Mouse (Mus musculus): ENCODE measurements around the gene Rab36. TPM values are rescaled to one million over a fixed set of nuclear protein-coding genes. Genes with fewer than 3 reads are reported as not detected.
"Not testable (repeated sequence)": the region's sequence is repeated elsewhere in the genome, so short reads cannot be mapped to it uniquely, and the experiment has no call there.

The Rab36 gene
- polyA plus RNA-seq, 1 experiment from 2014 or later: 10.6 TPM

- Histone ChIP-seq H3K27me3 (replicated peaks) (no peaks in the 10 kb centered on the region), H3K4me3 (no peak overlapping the region), H3K9me3 (no peaks in the 10 kb centered on the region), H3K9ac (no peak overlapping the region), H3K4me1 (no peaks in the 10 kb centered on the region), H3K36me3 (peaks cover 7% of the 10 kb centered on the region; the same call in 1 of the 2 replicates), H3K4me2 (replicated peaks) (no peak overlapping the region), H3K27ac (no peak overlapping the region)
- no peak for ATAC-seq (ENCODE audit: low FRiP score, low read depth)
- 79% methylated on average over 4 of the region's 4 CpGs for WGBS
Measured at GRCm38 (mm10) chr10:75016481-75016880, 20.4 kb upstream of the Rab36 start.

GRCm38 (mm10) chr10:75020271-75020670 lies 16.6 kb upstream of the Rab36 start:
- peaks cover 2% of the 10 kb centered on the region; the same call in 1 of the 2 replicates for H3K36me3 ChIP-seq
- 65% methylated on average over 2 of the region's 2 CpGs for WGBS
- no peak overlapping the region for H3K9ac ChIP-seq
- no peaks in the 10 kb centered on the region for H3K9me3 ChIP-seq
- H3K4me1 ChIP-seq: no peaks in the 10 kb centered on the region
- H3K27me3 ChIP-seq (replicated peaks): no peaks in the 10 kb centered on the region
- H3K4me3 ChIP-seq: no peak overlapping the region
- H3K27ac ChIP-seq: no peak overlapping the region
- no peak for ATAC-seq (ENCODE audit: low FRiP score, low read depth)
- H3K4me2 ChIP-seq (replicated peaks): no peak overlapping the region

- Histone ChIP-seq H3K4me1 (no peaks in the 10 kb centered on the region), H3K9me3 (no peaks in the 10 kb centered on the region), H3K36me3 (no peaks in the 10 kb centered on the region), H3K4me2 (replicated peaks) (no peak overlapping the region), H3K9ac (no peak overlapping the region), H3K27ac (no peak overlapping the region), H3K4me3 (no peak overlapping the region), H3K27me3 (replicated peaks) (no peaks in the 10 kb centered on the region)
- ATAC-seq (ENCODE audit: low FRiP score, low read depth): peak; percentile 55; the same call in 1 of the 2 replicates
- WGBS: 12% methylated on average over 6 of the region's 6 CpGs
Measured at GRCm38 (mm10) chr10:75021138-75021537, 15.7 kb upstream of the Rab36 start.

- ATAC-seq (ENCODE audit: low FRiP score, low read depth): 0 out of 2 replicates have a peak, but pooled peaks have one; percentile 42
- H3K9me3 ChIP-seq: no peaks in the 10 kb centered on the region
- H3K36me3 ChIP-seq: no peaks in the 10 kb centered on the region
- H3K9ac ChIP-seq: no peak overlapping the region
- WGBS: 62% methylated on average over 8 of the region's 8 CpGs
- no peak overlapping the region for H3K27ac ChIP-seq
- H3K4me1 ChIP-seq: no peaks in the 10 kb centered on the region
- no peak overlapping the region for H3K4me2 ChIP-seq (replicated peaks)
- H3K4me3 ChIP-seq: no peak overlapping the region
- no peaks in the 10 kb centered on the region for H3K27me3 ChIP-seq (replicated peaks)
Measured at GRCm38 (mm10) chr10:75026491-75026890, 10.4 kb upstream of the Rab36 start.

- peaks cover 11% of the 10 kb centered on the region for H3K4me1 ChIP-seq
- no peak for ATAC-seq (ENCODE audit: low FRiP score, low read depth)
- no peaks in the 10 kb centered on the region for H3K27me3 ChIP-seq (replicated peaks)
- H3K9ac ChIP-seq: no peak overlapping the region
- WGBS: 84% methylated on average over 8 of the region's 8 CpGs
- H3K36me3 ChIP-seq: no peaks in the 10 kb centered on the region
- no peak overlapping the region for H3K4me3 ChIP-seq
- H3K4me2 ChIP-seq (replicated peaks): no peak overlapping the region
- no peaks in the 10 kb centered on the region for H3K9me3 ChIP-seq
- no peak overlapping the region for H3K27ac ChIP-seq
Measured at GRCm38 (mm10) chr10:75028743-75029142, 8.1 kb upstream of the Rab36 start.

GRCm38 (mm10) chr10:75029677-75030076 lies 7.2 kb upstream of the Rab36 start:
- no peak overlapping the region for H3K27ac ChIP-seq
- H3K9ac ChIP-seq: no peak overlapping the region
- no peaks in the 10 kb centered on the region for H3K27me3 ChIP-seq (replicated peaks)
- WGBS: 89% methylated on average over 3 of the region's 3 CpGs
- no peak overlapping the region for H3K4me3 ChIP-seq
- peaks cover 11% of the 10 kb centered on the region for H3K4me1 ChIP-seq
- ATAC-seq (ENCODE audit: low FRiP score, low read depth): no peak
- no peaks in the 10 kb centered on the region for H3K36me3 ChIP-seq
- no peak overlapping the region for H3K4me2 ChIP-seq (replicated peaks)
- H3K9me3 ChIP-seq: no peaks in the 10 kb centered on the region

GRCm38 (mm10) chr10:75030234-75030633 lies 6.6 kb upstream of the Rab36 start:
- Histone ChIP-seq H3K4me2 (replicated peaks) (no peak overlapping the region), H3K27ac (no peak overlapping the region), H3K9ac (no peak overlapping the region), H3K36me3 (no peaks in the 10 kb centered on the region), H3K4me3 (no peak overlapping the region), H3K4me1 (peaks cover 11% of the 10 kb centered on the region), H3K9me3 (no peaks in the 10 kb centered on the region), H3K27me3 (replicated peaks) (no peaks in the 10 kb centered on the region)
- WGBS: 86% methylated on average over 3 of the region's 3 CpGs
- ATAC-seq (ENCODE audit: low FRiP score, low read depth): no peak

- ATAC-seq (ENCODE audit: low FRiP score, low read depth): no peak
- H3K9me3 ChIP-seq: no peaks in the 10 kb centered on the region
- WGBS: 73% methylated on average over 5 of the region's 5 CpGs
- no peak overlapping the region for H3K4me3 ChIP-seq
- no peaks in the 10 kb centered on the region for H3K36me3 ChIP-seq
- H3K9ac ChIP-seq: no peak overlapping the region
- H3K27me3 ChIP-seq (replicated peaks): no peaks in the 10 kb centered on the region
- peaks cover 19% of the 10 kb centered on the region for H3K4me1 ChIP-seq
- H3K27ac ChIP-seq: no peak overlapping the region
- H3K4me2 ChIP-seq (replicated peaks): no peak overlapping the region
Measured at GRCm38 (mm10) chr10:75031345-75032114, 5.3 kb upstream of the Rab36 start.

- Histone ChIP-seq H3K27ac (no peak within 1 kb of the TSS), H3K4me2 (replicated peaks) (peak within 1 kb of the TSS; percentile 43), H3K27me3 (replicated peaks) (no peaks in the 10 kb centered on the region), H3K9ac (no peak within 1 kb of the TSS), H3K4me1 (peaks cover 25% of the 10 kb centered on the region), H3K4me3 (no peak within 1 kb of the TSS), H3K36me3 (no peaks in the 10 kb centered on the region), H3K9me3 (no peaks in the 10 kb centered on the region)
- ATAC-seq (ENCODE audit: low FRiP score, low read depth): peak; percentile 62
- WGBS: 18% methylated on average over 10 of the region's 10 CpGs
Measured at GRCm38 (mm10) chr10:75032395-75032794, 4.5 kb upstream of the Rab36 start, which contains the start of gene Rsph14. TSS of gene Rsph14 (minus strand) at chr10:75032586.

- not testable (repeated sequence) for H3K27me3 ChIP-seq (replicated peaks)
Measured at GRCm38 (mm10) chr10:75042060-75042459, 5.2 kb downstream of the Rab36 start.

GRCm38 (mm10) chr10:75044459-75044858 lies 7.6 kb downstream of the Rab36 start:
- no peaks in the 10 kb centered on the region; the same call in 1 of the 2 replicates for H3K36me3 ChIP-seq
- H3K9me3 ChIP-seq: no peaks in the 10 kb centered on the region
- H3K27ac ChIP-seq: no peak overlapping the region
- ATAC-seq (ENCODE audit: low FRiP score, low read depth): no peak
- H3K4me3 ChIP-seq: no peak overlapping the region
- H3K4me1 ChIP-seq: no peaks in the 10 kb centered on the region
- WGBS: 45% methylated on average over 7 of the region's 7 CpGs
- no peak overlapping the region for H3K9ac ChIP-seq
- no peak overlapping the region for H3K4me2 ChIP-seq (replicated peaks)
- no peaks in the 10 kb centered on the region for H3K27me3 ChIP-seq (replicated peaks)

More at GRCm38 (mm10) chr10:75042060-75042459, 5.2 kb downstream of the Rab36 start:
- H3K4me3 ChIP-seq; H3K9ac ChIP-seq; H3K4me2 ChIP-seq (replicated peaks); ATAC-seq (ENCODE audit: low FRiP score, low read depth); H3K9me3 ChIP-seq; H3K4me1 ChIP-seq; H3K36me3 ChIP-seq; H3K27ac ChIP-seq: not testable (repeated sequence)
- WGBS: 14% methylated on average over 1 of the region's 1 CpGs

- H3K27me3 ChIP-seq (replicated peaks): no peaks in the 10 kb centered on the region
- no peak overlapping the region for H3K4me2 ChIP-seq (replicated peaks)
- 93% methylated on average over 15 of the region's 15 CpGs for WGBS
- H3K4me3 ChIP-seq: no peak overlapping the region
- H3K36me3 ChIP-seq: no peaks in the 10 kb centered on the region; the same call in 1 of the 2 replicates
- ATAC-seq (ENCODE audit: low FRiP score, low read depth): no peak
- H3K9me3 ChIP-seq: no peaks in the 10 kb centered on the region
- H3K27ac ChIP-seq: no peak overlapping the region
- no peaks in the 10 kb centered on the region for H3K4me1 ChIP-seq
- no peak overlapping the region for H3K9ac ChIP-seq
Measured at GRCm38 (mm10) chr10:75045831-75046230, 9.0 kb downstream of the Rab36 start.

- H3K27ac ChIP-seq: no peak overlapping the region
- no peak overlapping the region for H3K4me3 ChIP-seq
- no peaks in the 10 kb centered on the region for H3K4me1 ChIP-seq
- no peak overlapping the region for H3K9ac ChIP-seq
- H3K9me3 ChIP-seq: no peaks in the 10 kb centered on the region
- no peak for ATAC-seq (ENCODE audit: low FRiP score, low read depth)
- no peaks in the 10 kb centered on the region; the same call in 1 of the 2 replicates for H3K36me3 ChIP-seq
- no peaks in the 10 kb centered on the region for H3K27me3 ChIP-seq (replicated peaks)
- WGBS: 93% methylated on average over 7 of the region's 7 CpGs
- no peak overlapping the region for H3K4me2 ChIP-seq (replicated peaks)
Measured at GRCm38 (mm10) chr10:75048711-75049110, 11.9 kb downstream of the Rab36 start.
